Mouse (Mus musculus) common myeloid progenitor, adult 5-6 weeks (primary cell): ENCODE data around the gene Ddx23. TPM values are rescaled to one million over a fixed set of nuclear protein-coding genes. Genes with fewer than 3 reads are reported as not detected.

Experiments
- ATAC-seq: replicated peaks from 2 replicates; pipeline ENCODE4 v1.8.0; 2016; ENCODE audit warnings: low read depth, mild to moderate bottlenecking, moderate TSS enrichment, inconsistent platforms; ENCODE audit not compliant: poor library complexity, severe bottlenecking
- total RNA-seq: library from RNA; stranded (forward); fragments of 200-1000, 187-1606 nt; gene quantifications from 2 replicates; pipeline ENCODE4 v1.2.3, GENCODE M21; 2017

The Ddx23 gene
- total RNA-seq, 1 experiment from 2014 or later, result 114 TPM

DNA sequence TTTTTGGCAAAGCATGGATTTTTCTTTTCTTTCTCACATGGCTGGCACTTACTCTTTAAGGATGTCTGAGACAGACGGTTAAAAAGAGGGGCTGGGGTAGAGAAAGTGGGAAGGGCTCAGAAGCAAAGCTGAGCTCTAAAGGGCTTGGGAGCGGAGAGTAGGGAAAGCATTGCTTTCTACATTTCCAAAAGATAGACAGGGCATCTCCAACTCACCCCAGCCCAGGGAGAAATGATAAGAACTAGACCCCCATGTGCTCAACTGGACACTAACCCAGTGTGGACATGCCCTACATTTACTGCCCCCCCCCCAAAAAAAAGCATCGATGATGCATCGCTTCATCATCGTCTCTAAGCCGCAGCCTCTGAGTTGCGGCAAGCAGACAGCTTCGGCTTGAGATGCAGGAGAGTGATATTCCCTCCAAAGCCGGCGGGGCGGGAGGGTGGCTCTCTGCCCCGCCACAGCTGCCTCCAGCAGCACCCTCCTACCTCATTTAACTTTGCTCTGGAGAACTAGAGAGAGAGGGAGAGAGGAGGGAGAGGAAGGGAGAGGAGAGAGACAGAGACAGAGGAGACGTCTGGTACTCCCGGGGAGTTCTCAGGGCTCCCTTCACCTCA lies 13.0 kb upstream of the Ddx23 start:
- ATAC-seq, result no peak

DNA sequence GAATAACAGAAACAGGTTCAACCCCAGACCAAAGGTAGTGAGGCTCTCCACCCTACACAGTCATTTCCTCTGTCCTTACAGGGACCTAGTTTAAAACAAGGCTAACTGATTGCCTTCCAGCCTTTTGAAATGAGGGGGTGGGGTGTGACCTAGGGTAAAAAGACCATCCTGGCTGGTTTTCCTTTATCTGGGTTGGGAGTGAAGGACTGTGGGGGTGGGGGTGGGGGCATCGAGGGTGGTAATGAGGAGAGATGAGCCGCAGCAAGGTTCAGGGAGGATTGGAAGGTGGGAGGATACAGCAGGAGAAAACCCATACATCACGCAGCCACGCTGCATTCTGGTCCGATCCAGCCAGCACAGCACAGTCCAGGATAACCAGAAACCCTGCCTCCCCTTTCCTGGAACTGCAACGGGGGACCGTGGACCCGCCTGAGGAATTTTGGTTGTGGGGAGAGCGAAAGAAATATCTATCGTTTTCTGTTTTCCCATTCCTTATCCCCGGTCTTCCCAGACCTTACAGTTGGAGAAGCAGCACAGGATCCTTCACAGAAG lies 12.4 kb upstream of the Ddx23 start:
- no peak for ATAC-seq

DNA sequence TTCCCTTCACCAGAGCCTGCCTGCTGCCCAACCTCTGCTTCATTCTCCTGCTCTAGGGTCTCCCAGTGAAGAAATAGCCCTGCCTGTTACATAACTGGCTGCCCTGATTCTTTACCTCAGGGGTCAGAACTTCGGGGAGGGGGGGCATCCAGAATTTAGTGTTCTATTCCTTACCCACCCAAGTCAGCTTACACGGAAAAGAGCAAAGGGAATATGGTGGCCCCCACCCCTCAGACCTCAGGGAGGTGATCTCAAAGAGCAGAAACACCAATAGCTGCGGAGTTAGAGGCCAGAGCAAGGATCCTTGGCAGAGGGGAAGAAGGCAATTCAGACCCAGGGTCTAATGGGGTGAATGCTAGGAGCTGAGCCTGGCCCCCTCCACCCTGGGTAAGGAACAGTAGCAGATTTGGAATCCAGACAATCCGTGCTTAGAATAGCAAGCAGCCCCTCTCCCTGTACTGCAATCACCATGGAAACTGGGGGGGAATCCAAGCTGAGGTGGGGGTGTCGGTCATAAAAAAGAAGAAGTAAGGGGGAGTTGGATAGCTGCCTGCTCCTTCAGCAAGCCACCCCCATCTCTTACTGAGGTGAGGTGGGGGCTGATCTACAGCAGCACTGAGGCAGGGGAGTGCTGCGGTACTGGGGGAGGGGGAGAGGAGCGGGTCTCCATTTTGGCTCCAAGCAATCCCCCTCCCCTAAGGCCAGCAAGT lies 11.7 kb upstream of the Ddx23 start:
- ATAC-seq, result no peak

DNA sequence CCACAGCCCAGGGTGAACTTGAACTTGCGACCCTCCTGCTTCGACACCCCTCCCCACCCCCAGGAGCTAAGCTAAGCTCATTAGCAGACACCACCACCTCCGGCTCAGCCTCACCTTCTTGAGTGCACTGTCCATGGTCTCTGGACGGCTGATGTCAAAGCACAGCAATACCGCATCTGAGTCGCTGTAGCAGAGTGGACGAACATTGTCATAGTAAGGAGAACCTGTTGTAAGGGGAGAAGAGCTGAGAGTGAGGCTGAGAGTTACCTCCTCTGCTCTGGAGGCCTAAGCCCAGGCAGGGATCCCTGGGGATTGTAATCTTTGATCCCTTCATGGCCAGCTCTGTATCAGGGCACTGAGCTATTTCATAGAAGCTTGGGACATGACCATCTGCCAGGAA lies 11.0 kb upstream of the Ddx23 start:
- no peak for ATAC-seq

- ATAC-seq, result no peak
Measured at GRCm38 (mm10) chr15:98672592-98672991, 9.9 kb upstream of the Ddx23 start.

- peak; percentile 45; the same call in 1 of the 2 replicates for ATAC-seq
Measured at GRCm38 (mm10) chr15:98664042-98664907, 1.6 kb upstream of the Ddx23 start.

DNA sequence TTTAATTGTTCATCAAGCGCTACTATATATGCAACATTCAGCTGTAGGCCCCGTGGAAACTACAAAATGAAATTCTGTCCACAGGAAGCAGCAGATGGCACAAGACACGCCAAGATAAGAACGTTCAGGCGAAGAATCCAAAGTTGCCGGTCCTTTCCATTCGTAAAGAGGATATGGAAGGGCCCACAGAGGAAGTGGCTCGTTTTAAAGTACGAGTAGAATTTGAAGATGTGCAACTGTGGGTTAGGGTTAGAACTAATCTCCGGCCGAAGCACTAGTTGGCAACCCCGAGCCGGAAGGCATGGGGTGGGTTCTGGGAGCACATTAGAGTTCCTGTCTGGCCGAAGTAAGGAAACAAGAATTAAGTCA lies 512 bp downstream of the Ddx23 start:
- peak; percentile 77 for ATAC-seq

- no peak for ATAC-seq
Measured at GRCm38 (mm10) chr15:98656982-98657751, 5.5 kb downstream of the Ddx23 start.

DNA sequence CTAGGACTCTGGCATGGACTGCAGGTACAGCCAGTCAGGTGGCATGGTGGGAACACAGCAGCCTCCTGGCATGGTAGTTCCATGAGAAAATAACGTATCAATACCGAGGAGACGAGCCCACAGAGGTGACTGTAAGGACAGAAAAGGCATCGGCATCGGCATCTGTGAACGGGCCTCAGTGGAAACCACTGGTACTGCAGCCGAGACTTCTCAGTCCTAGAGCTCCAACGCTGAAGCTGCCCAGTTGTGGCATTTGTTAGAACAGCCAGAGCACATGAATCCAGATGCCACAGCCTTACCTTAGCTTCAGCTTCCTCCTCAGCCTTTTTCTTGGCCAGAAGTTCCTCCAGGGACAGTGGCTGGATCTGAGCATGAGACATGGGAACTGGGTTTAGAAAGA lies 10.5 kb downstream of the Ddx23 start:
- no peak for ATAC-seq

GRCm38 (mm10) chr15:98651431-98651830 lies 11.3 kb downstream of the Ddx23 start:
- ATAC-seq, result no peak

- ATAC-seq, result no peak
Measured at GRCm38 (mm10) chr15:98648071-98648470, 14.6 kb downstream of the Ddx23 start.

DNA sequence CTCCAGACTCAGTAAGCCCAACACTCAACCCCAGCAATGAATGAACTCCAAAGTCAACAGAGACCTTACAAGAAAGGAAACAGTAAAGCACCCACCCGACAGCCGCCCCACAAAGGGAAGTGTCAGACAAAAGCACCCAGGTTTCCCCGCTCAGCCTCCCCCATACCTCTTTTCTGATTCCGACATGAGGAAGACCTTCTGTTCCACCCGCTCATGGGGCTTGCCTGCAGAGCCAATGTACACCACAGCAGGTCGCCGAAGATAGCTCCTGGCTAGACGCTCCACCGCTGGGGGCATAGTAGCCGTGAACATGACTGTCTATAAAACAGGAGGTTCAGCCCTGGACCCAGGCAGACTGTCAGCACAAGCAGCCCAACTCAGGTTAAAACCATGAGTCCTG lies 15.4 kb downstream of the Ddx23 start:
- no peak for ATAC-seq

GRCm38 (mm10) chr15:98646737-98647136 lies 16.0 kb downstream of the Ddx23 start:
- ATAC-seq, result no peak

- no peak for ATAC-seq
Measured at GRCm38 (mm10) chr15:98645057-98646026, 17.4 kb downstream of the Ddx23 start.

DNA sequence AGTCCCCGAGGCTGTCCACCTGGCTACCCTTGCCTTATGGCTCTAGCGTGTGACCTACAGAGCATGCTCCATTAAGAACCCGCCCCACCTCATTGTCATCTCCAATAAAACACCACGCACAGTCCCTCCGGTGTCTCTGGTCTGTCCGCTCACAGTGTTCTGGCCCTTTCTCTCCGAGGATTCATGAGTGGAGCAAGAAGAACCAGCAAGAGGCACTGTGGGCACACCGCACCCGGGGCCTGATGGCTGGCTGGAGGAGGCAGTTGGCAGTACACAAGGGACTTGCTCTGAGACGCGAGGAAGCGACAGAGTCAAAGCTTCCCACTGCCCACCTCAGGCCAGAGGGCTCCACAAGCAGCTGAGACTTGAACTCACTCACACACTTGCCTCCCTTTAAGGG lies 18.3 kb downstream of the Ddx23 start:
- ATAC-seq, result no peak

GRCm38 (mm10) chr15:98640157-98640556 lies 22.5 kb downstream of the Ddx23 start:
- ATAC-seq, result no peak

GRCm38 (mm10) chr15:98637155-98637554 lies 25.5 kb downstream of the Ddx23 start:
- ATAC-seq, result no peak

DNA sequence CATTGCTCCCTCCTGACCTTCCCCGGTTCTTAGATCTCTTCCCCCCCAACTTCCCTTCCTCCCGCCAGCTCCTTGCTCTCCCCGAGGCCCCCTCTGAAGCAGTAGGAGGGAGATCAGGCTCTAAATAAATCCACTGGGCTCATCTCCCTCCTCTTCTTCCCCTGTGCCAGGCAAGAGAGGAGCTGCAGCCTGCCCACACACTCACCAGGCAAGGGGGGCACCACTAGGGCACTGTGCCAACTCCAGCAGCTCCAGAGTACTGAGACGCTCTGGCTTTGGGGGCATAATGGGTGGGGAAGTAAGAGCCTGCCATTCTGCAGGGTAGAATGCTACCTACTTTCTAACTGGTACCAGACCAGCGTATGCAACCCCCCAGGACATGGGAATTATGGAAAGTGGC lies 26.2 kb downstream of the Ddx23 start:
- no peak for ATAC-seq

DNA sequence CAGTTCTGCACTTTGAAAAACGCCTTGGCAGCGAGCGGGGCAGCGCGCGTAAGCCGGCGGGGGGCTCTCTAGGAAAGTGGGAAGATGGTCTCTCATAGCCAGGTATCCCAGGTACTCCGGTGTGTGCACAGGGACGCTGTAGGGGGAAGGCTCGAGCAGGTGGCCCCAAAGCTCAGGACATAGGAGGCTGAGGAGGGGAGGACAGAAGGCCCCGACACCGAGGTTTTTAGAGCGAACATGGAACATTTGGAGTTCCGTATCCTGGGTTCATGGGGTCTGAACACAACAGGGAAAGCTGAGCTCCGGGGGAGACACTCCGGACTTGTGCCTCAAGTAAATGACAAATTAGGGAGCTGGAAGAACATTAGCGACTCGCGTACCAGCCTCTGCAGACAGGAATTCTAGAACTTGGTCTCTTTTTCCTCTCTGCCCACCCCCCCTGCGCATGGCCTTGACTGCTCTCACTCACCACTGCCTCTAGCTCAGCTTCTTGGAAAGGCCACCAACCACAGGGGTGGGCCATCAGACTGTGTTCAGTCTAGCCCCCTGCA lies 27.3 kb downstream of the Ddx23 start:
- no peak for ATAC-seq
